Mouse (Mus musculus) myocyte (in vitro differentiated cells): ENCODE data around the gene Kank2. TPM values are rescaled to one million over a fixed set of nuclear protein-coding genes. Genes with fewer than 3 reads are reported as not detected.

Experiments
- H3K27me3 ChIP-seq: one replicate; pipeline ENCODE4 v1.6.1; 2011; ENCODE audit not compliant: control insufficient read depth, insufficient read depth, insufficient read length
- H3K36me3 ChIP-seq: one replicate; pipeline ENCODE4 v1.6.1; 2011; ENCODE audit not compliant: control insufficient read depth, insufficient read depth
- H3K4me2 ChIP-seq: one replicate; pipeline ENCODE4 v1.6.1; 2011; ENCODE audit warnings: low read depth, control low read depth
- H3K4me3 ChIP-seq: one replicate; pipeline ENCODE4 v1.5.1; 2011; ENCODE audit warnings: mild to moderate bottlenecking, control low read depth, moderate library complexity
- H3K79me2 ChIP-seq: one replicate; pipeline ENCODE4 v1.6.1; 2011; ENCODE audit not compliant: control insufficient read depth, insufficient read depth
- H3ac ChIP-seq: one replicate; pipeline ENCODE4 v1.6.1; 2011; ENCODE audit not compliant: control insufficient read depth, insufficient read length
- CEBPB ChIP-seq: IDR thresholded peaks from 2 replicates; pipeline ENCODE4 v1.6.1; 2011; ENCODE audit warnings: mild to moderate bottlenecking, moderate library complexity; ENCODE audit not compliant: poor library complexity, insufficient read depth, severe bottlenecking
- E2F4 ChIP-seq: IDR thresholded peaks from one replicate; pipeline ENCODE4 v1.6.1; 2011; ENCODE audit warnings: mild to moderate bottlenecking, control low read depth, moderate library complexity; ENCODE audit not compliant: insufficient read depth
- MAX ChIP-seq: IDR thresholded peaks from one replicate; pipeline ENCODE4 v1.6.1; 2011; ENCODE audit warnings: low read depth, mild to moderate bottlenecking, control low read depth
- MYOD1 ChIP-seq, 3 experiments: IDR thresholded peaks; one replicate each; pipeline ENCODE4 v1.6.1; 2011; ENCODE audit warnings: control low read depth in 2 of 3, low read depth in 2 of 3, mild to moderate bottlenecking in 2 of 3, moderate library complexity in 1 of 3; ENCODE audit not compliant: insufficient read length in 2 of 3, control insufficient read depth in 1 of 3
- MYOG ChIP-seq, 3 experiments: IDR thresholded peaks; one replicate each; pipeline ENCODE4 v1.6.1; 2011; ENCODE audit warnings: control low read depth in 2 of 3, low read depth in 2 of 3, mild to moderate bottlenecking in 2 of 3; ENCODE audit not compliant: insufficient read length in 2 of 3, control insufficient read depth in 1 of 3, insufficient read depth in 1 of 3
- POLR2A ChIP-seq: IDR thresholded peaks from one replicate; pipeline ENCODE4 v1.6.1; 2011; ENCODE audit warnings: low read depth, mild to moderate bottlenecking, control low read depth, moderate library complexity; ENCODE audit not compliant: insufficient read length
- POLR2AphosphoS2 ChIP-seq: IDR thresholded peaks from one replicate; pipeline ENCODE4 v1.6.1; 2011; ENCODE audit warnings: low read depth, control low read depth; ENCODE audit not compliant: insufficient read length
- REST ChIP-seq: IDR thresholded peaks from one replicate; pipeline ENCODE4 v1.6.1; 2011; ENCODE audit warnings: mild to moderate bottlenecking, control low read depth, moderate library complexity; ENCODE audit not compliant: insufficient read depth, insufficient read length
- SRF ChIP-seq: IDR thresholded peaks from one replicate; pipeline ENCODE4 v1.6.1; 2011; ENCODE audit warnings: low read depth; ENCODE audit not compliant: control insufficient read depth, insufficient read length
- TCF12 ChIP-seq: IDR thresholded peaks from one replicate; pipeline ENCODE4 v1.6.1; 2011; ENCODE audit warnings: mild to moderate bottlenecking, control low read depth; ENCODE audit not compliant: poor library complexity, insufficient read depth, severe bottlenecking
- TCF3 ChIP-seq: IDR thresholded peaks from one replicate; pipeline ENCODE4 v1.6.1; 2011; ENCODE audit warnings: low read depth, control low read depth; ENCODE audit not compliant: insufficient read length
- USF1 ChIP-seq: IDR thresholded peaks from one replicate; pipeline ENCODE4 v1.6.1; 2011; ENCODE audit warnings: low read depth, mild to moderate bottlenecking, control low read depth, moderate library complexity
- polyA plus RNA-seq: library from polyadenylated mRNA; unstranded; fragments of >200 nt; fragmentation: generic; extraction: Trizol; gene quantifications from one replicate; pipeline ENCODE4 v1.2.1, GENCODE M21; 2012; ENCODE audit warnings: missing spikeins

The Kank2 gene
- polyA plus RNA-seq, 1 experiment = 49.4 TPM

GRCm38 (mm10) chr9:21843086-21843485, 44.5 kb upstream of the Kank2 start:
- no peaks in the 10 kb centered on the region for H3K27me3 ChIP-seq
- H3K4me2 ChIP-seq = no peak overlapping the region
- no peaks in the 10 kb centered on the region for H3K79me2 ChIP-seq
- peaks cover 8% of the 10 kb centered on the region for H3K36me3 ChIP-seq
- no peak overlapping the region for H3ac ChIP-seq
- no peak overlapping the region for H3K4me3 ChIP-seq
- no peak for TF ChIP-seq TCF12
- TF ChIP-seq USF1 = no peak

GRCm38 (mm10) chr9:21842391-21842790, 43.8 kb upstream of the Kank2 start:
- Histone ChIP-seq H3ac (no peak overlapping the region), H3K79me2 (no peaks in the 10 kb centered on the region), H3K27me3 (no peaks in the 10 kb centered on the region), H3K36me3 (peaks cover 8% of the 10 kb centered on the region), H3K4me2 (no peak overlapping the region), H3K4me3 (no peak overlapping the region)
- TF ChIP-seq TCF12 = no peak

- Histone ChIP-seq H3K4me2 (no peak overlapping the region), H3K4me3 (no peak overlapping the region), H3K79me2 (no peaks in the 10 kb centered on the region), H3K36me3 (peaks cover 8% of the 10 kb centered on the region), H3ac (no peak overlapping the region), H3K27me3 (no peaks in the 10 kb centered on the region)
- TF ChIP-seq REST (no peak), TCF3 (no peak), MAX (no peak)
Observed at GRCm38 (mm10) chr9:21841340-21841739, 42.8 kb upstream of the Kank2 start.

- H3K4me3 ChIP-seq = no peak overlapping the region
- no peak overlapping the region for H3K4me2 ChIP-seq
- no peaks in the 10 kb centered on the region for H3K27me3 ChIP-seq
- H3K36me3 ChIP-seq = peaks cover 8% of the 10 kb centered on the region
- no peak overlapping the region for H3ac ChIP-seq
- no peaks in the 10 kb centered on the region for H3K79me2 ChIP-seq
- TF ChIP-seq MYOD1 (IDR thresholded peaks at IDR 0.05; ENCODE audit: control insufficient read depth in 1 of 3, insufficient read length in 2 of 3, low read depth in 2 of 3) (no peak), USF1 (no peak), REST (no peak), MAX (no peak), TCF12 (no peak), POLR2A (no peak), SRF (no peak), POLR2AphosphoS2 (no peak), MYOG (IDR thresholded peaks at IDR 0.05; ENCODE audit: control insufficient read depth in 1 of 3, insufficient read depth in 1 of 3, insufficient read length in 2 of 3, low read depth in 2 of 3) (no peak), CEBPB (no peak), TCF3 (no peak), E2F4 (no peak)
Observed at GRCm38 (mm10) chr9:21840115-21840787, 41.7 kb upstream of the Kank2 start.

GRCm38 (mm10) chr9:21837690-21838089, 39.1 kb upstream of the Kank2 start:
- H3K79me2 ChIP-seq = no peaks in the 10 kb centered on the region
- H3ac ChIP-seq = no peak overlapping the region
- TF ChIP-seq CEBPB = no peak
- TF ChIP-seq TCF3 = no peak
- TF ChIP-seq MAX = no peak
- TF ChIP-seq MYOG (IDR thresholded peaks at IDR 0.05; ENCODE audit: control insufficient read depth in 1 of 3, insufficient read depth in 1 of 3, insufficient read length in 2 of 3, low read depth in 2 of 3) = no peak
- TF ChIP-seq MYOD1 (IDR thresholded peaks at IDR 0.05; ENCODE audit: control insufficient read depth in 1 of 3, insufficient read length in 2 of 3, low read depth in 2 of 3) = no peak
- TF ChIP-seq TCF12 = no peak
- TF ChIP-seq SRF = no peak
- TF ChIP-seq POLR2AphosphoS2 = no peak
- no peak for TF ChIP-seq REST
- TF ChIP-seq USF1 = no peak
- TF ChIP-seq E2F4 = no peak
- no peak for TF ChIP-seq POLR2A
- no peaks in the 10 kb centered on the region for H3K27me3 ChIP-seq
- no peaks in the 10 kb centered on the region for H3K36me3 ChIP-seq
- H3K4me3 ChIP-seq = no peak overlapping the region
- no peak overlapping the region for H3K4me2 ChIP-seq
